Mouse (Mus musculus): ENCODE results near the gene Vmn1r132.
"Not testable (repeated sequence)": the region's sequence is repeated elsewhere in the genome, so short reads cannot be mapped to it uniquely, and the experiment has no call there.

Gene Vmn1r132

GRCm38 (mm10) chr7:21613792-21614191, at the start of gene Vmn1r132:
Vmn1r132 (plus strand) TSS chr7:21614092.
- not testable (repeated sequence) for DNase-seq (ENCODE audit: low spot score)

Measured in adipocyte (in vitro differentiated cells).